Mouse (Mus musculus) layer of hippocampus, adult 8-10 months (tissue): ENCODE measurements around the gene Dtx1. TPM values are rescaled to one million over a fixed set of nuclear protein-coding genes. Genes with fewer than 3 reads are reported as not detected.
A peak's percentile ranks its signal among the peaks of the same experiment; 100 is the strongest.

ENCODE experiments used
- DNase-seq, 2 experiments: peaks; one replicate each; pipeline ENCODE4 v3.0.0; 2022; ENCODE audit warnings: low spot score in 2 of 2
- total RNA-seq, 4 experiments: library from RNA; stranded (reverse); gene quantifications; 2 replicates each; pipeline ENCODE4 v1.2.4; 2022

Gene Dtx1
- total RNA-seq, 4 experiments from 2014 or later, result 62.9 to 71.1 (median 66.9) TPM

DNA sequence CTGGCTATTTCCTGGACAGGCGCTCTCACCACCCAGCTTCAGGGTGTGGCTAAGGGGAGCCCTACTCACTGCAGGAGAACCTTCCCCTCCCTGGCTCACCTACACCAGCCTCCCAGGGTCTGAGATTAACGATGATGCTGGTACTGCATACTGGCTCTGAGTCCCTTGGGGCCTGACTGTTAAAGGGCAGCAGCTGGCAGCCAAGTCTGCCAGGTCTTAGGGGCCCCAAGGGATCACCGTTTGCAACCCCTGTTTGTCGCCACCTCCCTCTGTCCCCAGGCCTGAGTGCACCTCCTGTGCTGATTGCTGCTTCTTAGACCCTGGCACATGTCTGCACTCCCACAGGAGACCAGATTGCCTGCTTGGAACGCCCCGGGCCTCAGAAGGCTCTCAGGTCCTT lies 7.3 kb downstream of the Dtx1 start:
- no peak for DNase-seq

- no peak for DNase-seq
These were observed 8.1 kb downstream of the Dtx1 start for GRCm38 (mm10) chr5:120703660-120704059.

GRCm38 (mm10) chr5:120702969-120703368 lies 8.8 kb downstream of the Dtx1 start:
- DNase-seq, result no peak

- DNase-seq, result no peak
These were observed 9.3 kb downstream of the Dtx1 start for GRCm38 (mm10) chr5:120702421-120702820.

GRCm38 (mm10) chr5:120700996-120701790 lies 10.5 kb downstream of the Dtx1 start:
- DNase-seq, result no peak

GRCm38 (mm10) chr5:120698801-120699391 lies 12.8 kb downstream of the Dtx1 start:
- DNase-seq, result peak; percentile 58 to 68

GRCm38 (mm10) chr5:120698181-120698580 lies 13.5 kb downstream of the Dtx1 start:
- no peak for DNase-seq

- no peak for DNase-seq
These were observed 14.9 kb downstream of the Dtx1 start for GRCm38 (mm10) chr5:120696865-120697264.

- DNase-seq, result no peak
These were observed 15.5 kb downstream of the Dtx1 start for GRCm38 (mm10) chr5:120696057-120696743.

DNA sequence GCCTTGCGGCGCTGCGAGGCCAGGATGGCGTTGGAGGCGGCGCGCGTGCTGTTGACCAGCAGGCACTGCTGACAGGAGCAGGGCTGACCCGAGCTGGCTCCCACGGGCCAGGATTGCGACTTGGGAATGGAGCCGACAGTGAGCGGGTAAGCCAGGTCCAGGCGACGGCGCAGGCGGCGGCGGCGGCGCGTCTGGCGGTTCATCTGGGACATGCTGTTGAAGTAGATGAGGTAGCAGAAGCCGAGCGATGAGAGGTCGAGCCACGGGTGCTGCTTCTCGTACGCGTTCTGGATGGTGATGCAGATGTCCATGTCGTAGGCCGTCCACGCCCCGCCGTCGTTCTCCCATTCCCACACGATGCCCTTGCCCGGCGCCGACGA lies 17.0 kb downstream of the Dtx1 start:
- no peak for DNase-seq

- DNase-seq, result no peak
These were observed 17.6 kb downstream of the Dtx1 start for GRCm38 (mm10) chr5:120693931-120694694.

- DNase-seq, result no peak
These were observed 19.7 kb downstream of the Dtx1 start for GRCm38 (mm10) chr5:120692034-120692433.

DNA sequence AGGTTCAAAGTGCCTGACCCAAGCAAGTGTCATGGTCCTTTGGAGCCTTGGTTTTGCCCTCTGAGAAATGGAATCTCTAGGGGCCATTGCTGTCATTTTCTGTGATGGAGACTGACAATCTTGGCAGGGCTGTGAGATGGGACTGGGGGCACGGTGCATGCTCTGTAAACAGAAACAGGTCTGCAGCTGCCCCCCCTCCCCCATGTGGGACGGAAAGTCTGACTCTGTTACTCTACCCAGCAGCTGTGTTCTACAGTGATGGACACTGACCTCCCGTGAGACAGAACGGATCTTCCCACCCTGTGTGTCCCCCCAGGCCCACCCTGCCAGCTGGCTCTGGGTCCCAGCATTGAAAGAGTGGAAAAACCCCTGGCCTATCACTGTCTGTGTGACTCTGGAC lies 21.3 kb downstream of the Dtx1 start:
- no peak for DNase-seq

- no peak for DNase-seq
These were observed 23.3 kb downstream of the Dtx1 start for GRCm38 (mm10) chr5:120688434-120688833.

GRCm38 (mm10) chr5:120687897-120688296 lies 23.8 kb downstream of the Dtx1 start:
- DNase-seq, result no peak

DNA sequence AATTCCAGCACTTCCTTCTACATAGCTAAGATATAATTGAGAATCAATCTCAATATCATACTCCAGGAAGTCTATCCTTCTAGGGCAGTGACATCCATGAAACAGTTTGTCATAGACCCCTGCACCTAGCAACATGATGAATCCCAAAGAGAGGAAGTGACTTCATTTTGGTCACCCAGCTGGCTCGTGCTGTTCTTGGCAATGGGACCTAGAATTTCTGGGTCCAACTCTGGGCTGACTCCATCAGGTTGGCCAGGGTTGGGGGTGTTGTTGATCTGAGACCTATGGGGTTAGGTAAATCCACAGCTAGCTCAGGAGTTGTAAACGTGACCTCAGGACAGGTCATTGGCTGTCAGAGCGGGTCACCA lies 24.3 kb downstream of the Dtx1 start:
- DNase-seq, result no peak

DNA sequence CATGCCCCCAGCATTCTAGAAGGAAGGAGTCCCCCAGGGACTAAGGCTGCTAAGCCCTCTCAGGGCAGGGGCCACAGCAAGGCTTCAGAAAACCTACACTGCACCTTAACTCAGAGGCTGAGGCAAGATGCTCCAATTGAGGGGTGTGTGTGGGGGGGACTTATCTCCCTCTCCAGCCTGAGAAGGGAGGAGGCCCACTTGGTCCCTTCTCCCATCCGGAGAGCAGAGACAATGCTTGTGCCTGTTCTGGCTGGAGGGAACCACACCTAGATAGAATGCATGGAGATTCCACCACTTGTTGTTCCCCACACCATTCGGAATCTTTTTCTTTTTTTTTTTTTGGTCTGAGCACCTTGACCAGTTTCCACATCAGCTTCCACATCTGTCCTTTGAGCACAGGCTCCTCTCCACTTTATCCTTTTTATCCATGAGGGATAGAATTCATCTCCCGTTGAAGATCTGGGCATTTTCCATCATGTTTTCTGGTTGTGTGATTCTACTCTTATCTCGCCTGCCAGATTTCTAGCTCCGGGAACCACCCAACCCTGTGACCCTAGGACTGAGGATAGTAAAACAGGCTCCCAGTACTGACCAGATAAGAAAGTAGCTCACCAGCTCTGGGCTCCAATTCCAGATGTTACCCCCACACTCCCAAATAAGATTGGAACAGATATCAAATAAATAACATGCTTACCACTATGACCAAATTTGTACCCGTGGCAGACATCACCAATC lies 24.8 kb downstream of the Dtx1 start:
- no peak for DNase-seq

DNA sequence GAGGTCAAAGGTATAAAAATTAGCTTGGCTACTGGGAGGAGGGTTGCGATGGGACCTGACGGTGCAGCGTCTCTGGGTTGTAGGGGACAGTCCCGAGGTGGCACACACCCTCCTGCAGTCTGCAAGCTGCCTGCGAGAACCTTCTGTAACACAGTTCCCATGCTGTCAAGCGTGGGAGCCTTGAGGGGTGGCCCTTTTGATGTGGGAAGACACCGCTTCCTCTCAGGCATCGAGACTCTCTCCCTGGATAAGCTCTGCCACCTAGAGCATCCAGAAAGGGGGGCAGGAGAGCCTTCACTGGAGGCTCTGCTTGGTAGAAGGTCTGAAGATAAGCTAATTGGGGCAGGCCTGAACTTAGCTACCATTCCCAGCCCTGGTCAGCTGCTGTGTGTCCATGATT lies 26.0 kb downstream of the Dtx1 start:
- DNase-seq, result no peak

DNA sequence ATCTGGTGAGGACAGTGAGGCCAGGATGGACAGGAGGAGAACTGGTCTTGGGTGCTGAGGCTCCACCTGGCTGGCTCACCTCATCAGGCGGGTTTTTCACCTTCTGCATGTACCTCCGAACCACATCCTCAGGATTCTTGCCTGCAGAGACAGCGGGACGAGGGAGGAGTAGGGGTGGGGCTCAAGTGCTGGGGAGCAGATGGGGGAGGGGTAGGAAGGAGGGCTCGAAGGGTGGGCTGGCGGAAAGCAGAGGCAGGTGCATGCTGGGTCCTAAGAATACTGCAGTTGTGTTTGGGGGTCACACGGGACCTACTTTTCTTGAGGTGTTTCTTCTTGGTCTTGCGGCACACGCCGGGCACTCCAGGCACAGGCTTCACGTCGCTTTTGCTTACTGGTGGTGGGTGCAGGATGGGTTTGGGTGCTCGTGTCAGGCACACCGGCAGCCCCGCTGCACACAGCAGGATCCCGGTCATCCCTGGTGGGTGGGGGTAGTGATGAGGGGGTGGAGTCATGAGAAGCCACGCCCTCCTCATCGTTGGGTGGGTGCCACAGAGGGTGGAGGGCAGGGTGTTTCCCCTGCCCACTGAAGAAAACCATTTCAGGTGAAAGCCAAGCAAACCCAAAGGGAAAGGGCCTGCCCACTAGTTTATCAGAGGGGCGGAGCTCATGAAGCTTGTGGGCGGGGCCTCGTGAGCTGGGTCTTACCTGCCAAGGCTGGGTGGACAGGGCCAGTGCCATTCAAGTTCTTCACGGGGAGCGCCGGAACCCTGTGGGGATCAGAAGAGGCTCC lies 28.6 kb downstream of the Dtx1 start:
- DNase-seq, result no peak

DNA sequence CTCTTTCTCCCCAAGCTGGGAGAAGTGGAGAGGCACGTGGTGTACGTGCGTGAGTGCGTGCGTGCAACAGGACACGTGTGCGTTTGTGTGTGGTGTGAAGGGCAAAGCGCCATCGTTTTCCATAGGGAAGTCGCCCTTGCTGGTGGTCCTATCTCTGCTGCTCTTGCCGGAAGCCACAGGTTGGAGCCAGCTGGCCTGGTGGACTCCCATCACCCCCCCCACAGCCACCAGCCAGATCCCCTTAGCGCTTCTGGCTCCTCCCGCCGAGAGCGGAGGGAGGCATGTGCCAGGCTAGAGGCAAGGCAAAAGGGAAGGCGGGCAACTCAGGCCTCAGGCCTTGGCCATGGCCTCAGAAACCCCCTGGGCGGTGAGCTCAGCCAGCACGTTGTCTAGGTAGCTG lies 30.8 kb downstream of the Dtx1 start:
- peak; percentile 43 to 46 for DNase-seq
